Mouse (Mus musculus): Measurements from ENCODE around the gene Kpna6. TPM values are rescaled to one million over a fixed set of nuclear protein-coding genes. Genes with fewer than 3 reads are reported as not detected.

The Kpna6 gene
- polyA plus RNA-seq, 1 experiment, result 41.7 TPM

GRCm38 (mm10) chr4:129624281-129625028, 48.1 kb downstream of the Kpna6 start:
- peak; percentile 98 for DNase-seq (ENCODE audit: low read depth)
- TF ChIP-seq CTCF (IDR thresholded peaks at IDR 0.05; ENCODE audit: borderline replicate concordance, extremely low read depth, insufficient read depth, insufficient read length), result no peak
- TF ChIP-seq POLR2A (IDR thresholded peaks at IDR 0.05; ENCODE audit: borderline replicate concordance, extremely low read depth, insufficient read depth, insufficient read length, poor library complexity, severe bottlenecking), result peak; percentile 30; the same call in 1 of the 2 replicates

- TF ChIP-seq POLR2A (IDR thresholded peaks at IDR 0.05; ENCODE audit: borderline replicate concordance, extremely low read depth, insufficient read depth, insufficient read length, poor library complexity, severe bottlenecking) (no peak), CTCF (IDR thresholded peaks at IDR 0.05; ENCODE audit: borderline replicate concordance, extremely low read depth, insufficient read depth, insufficient read length) (no peak)
- peak; percentile 88 for DNase-seq (ENCODE audit: low read depth)
These were observed 48.9 kb downstream of the Kpna6 start, which contains the start of gene Ccdc28b for GRCm38 (mm10) chr4:129623681-129624091. Gene Ccdc28b (minus strand): TSS chr4:129623947.

GRCm38 (mm10) chr4:129622803-129623535, 49.6 kb downstream of the Kpna6 start:
- TF ChIP-seq CTCF (IDR thresholded peaks at IDR 0.05; ENCODE audit: borderline replicate concordance, extremely low read depth, insufficient read depth, insufficient read length), result no peak
- no peak for TF ChIP-seq POLR2A (IDR thresholded peaks at IDR 0.05; ENCODE audit: borderline replicate concordance, extremely low read depth, insufficient read depth, insufficient read length, poor library complexity, severe bottlenecking)
- DNase-seq (ENCODE audit: low read depth), result no peak

- no peak for DNase-seq (ENCODE audit: low read depth)
- no peak for TF ChIP-seq CTCF (IDR thresholded peaks at IDR 0.05; ENCODE audit: borderline replicate concordance, extremely low read depth, insufficient read depth, insufficient read length)
- TF ChIP-seq POLR2A (IDR thresholded peaks at IDR 0.05; ENCODE audit: borderline replicate concordance, extremely low read depth, insufficient read depth, insufficient read length, poor library complexity, severe bottlenecking), result no peak
These were observed 50.3 kb downstream of the Kpna6 start for GRCm38 (mm10) chr4:129622120-129622802.

GRCm38 (mm10) chr4:129621283-129621841, 51.2 kb downstream of the Kpna6 start:
- TF ChIP-seq CTCF (IDR thresholded peaks at IDR 0.05; ENCODE audit: borderline replicate concordance, extremely low read depth, insufficient read depth, insufficient read length) (no peak), POLR2A (IDR thresholded peaks at IDR 0.05; ENCODE audit: borderline replicate concordance, extremely low read depth, insufficient read depth, insufficient read length, poor library complexity, severe bottlenecking) (no peak)
- DNase-seq (ENCODE audit: low read depth), result no peak

GRCm38 (mm10) chr4:129620419-129621282, 51.9 kb downstream of the Kpna6 start:
- TF ChIP-seq POLR2A (IDR thresholded peaks at IDR 0.05; ENCODE audit: borderline replicate concordance, extremely low read depth, insufficient read depth, insufficient read length, poor library complexity, severe bottlenecking) (no peak), CTCF (IDR thresholded peaks at IDR 0.05; ENCODE audit: borderline replicate concordance, extremely low read depth, insufficient read depth, insufficient read length) (no peak)
- DNase-seq (ENCODE audit: low read depth), result no peak

- TF ChIP-seq CTCF (IDR thresholded peaks at IDR 0.05; ENCODE audit: borderline replicate concordance, extremely low read depth, insufficient read depth, insufficient read length) (no peak), POLR2A (IDR thresholded peaks at IDR 0.05; ENCODE audit: borderline replicate concordance, extremely low read depth, insufficient read depth, insufficient read length, poor library complexity, severe bottlenecking) (peak; percentile 80; the same call in 1 of the 2 replicates)
- DNase-seq (ENCODE audit: low read depth), result peak; percentile 98
These were observed 53.5 kb downstream of the Kpna6 start, which contains the start of gene Iqcc for GRCm38 (mm10) chr4:129618786-129619691. Gene Iqcc (minus strand): TSS chr4:129619099.

GRCm38 (mm10) chr4:129618031-129618430, 54.5 kb downstream of the Kpna6 start:
- no peak for TF ChIP-seq CTCF (IDR thresholded peaks at IDR 0.05; ENCODE audit: borderline replicate concordance, extremely low read depth, insufficient read depth, insufficient read length)
- TF ChIP-seq POLR2A (IDR thresholded peaks at IDR 0.05; ENCODE audit: borderline replicate concordance, extremely low read depth, insufficient read depth, insufficient read length, poor library complexity, severe bottlenecking), result no peak

GRCm38 (mm10) chr4:129617121-129617641, 55.4 kb downstream of the Kpna6 start:
- TF ChIP-seq CTCF (IDR thresholded peaks at IDR 0.05; ENCODE audit: borderline replicate concordance, extremely low read depth, insufficient read depth, insufficient read length) (no peak), POLR2A (IDR thresholded peaks at IDR 0.05; ENCODE audit: borderline replicate concordance, extremely low read depth, insufficient read depth, insufficient read length, poor library complexity, severe bottlenecking) (no peak)
- DNase-seq (ENCODE audit: low read depth), result no peak

More at GRCm38 (mm10) chr4:129618031-129618430, 54.5 kb downstream of the Kpna6 start:
- DNase-seq (ENCODE audit: low read depth), result no peak

All from brain, embryonic 14.5 days (tissue).